Mouse (Mus musculus) midbrain, postnatal 0 days (tissue): ENCODE results near the gene P2rx4. TPM values are rescaled to one million over a fixed set of nuclear protein-coding genes. Genes with fewer than 3 reads are reported as not detected.

Experiments used
- ATAC-seq: fragments of 200-750 bp; cut with Nextera tagmentation; 2 replicates; pipeline ENCODE4 v1.8.0; 2017; ENCODE audit warnings: moderate number of reproducible peaks, mild to moderate bottlenecking, moderate TSS enrichment, moderate library complexity; ENCODE audit not compliant: low FRiP score
- DNase-seq: peaks from one replicate; pipeline ENCODE4 v3.0.0-alpha.2; 2015; ENCODE audit warnings: low spot score
- H3K27ac ChIP-seq: fragments of 300-500 bp; sonication (generic); 2 replicates; pipeline ENCODE4 v1.5.1; 2014; ENCODE audit warnings: low read depth, mild to moderate bottlenecking, low read length, mixed read lengths
- H3K27me3 ChIP-seq: fragments of 300-500 bp; sonication (generic); 2 replicates; pipeline ENCODE4 v1.6.1; 2014; ENCODE audit warnings: low read length, control low read depth, mixed read lengths; ENCODE audit not compliant: insufficient read depth
- H3K36me3 ChIP-seq: fragments of 300-500 bp; sonication (generic); 2 replicates; pipeline ENCODE4 v1.6.1; 2014; ENCODE audit warnings: low read length, control low read depth, mixed read lengths; ENCODE audit not compliant: insufficient read depth
- H3K4me1 ChIP-seq: fragments of 300-500 bp; sonication (generic); 2 replicates; pipeline ENCODE4 v1.6.1; 2014; ENCODE audit warnings: mild to moderate bottlenecking, control low read depth, antibody characterized with exemption, low read length, mixed read lengths; ENCODE audit not compliant: insufficient read depth
- H3K4me2 ChIP-seq: fragments of 300-500 bp; sonication (generic); 2 replicates; pipeline ENCODE4 v1.6.1; 2014; ENCODE audit warnings: low read depth, mild to moderate bottlenecking, low read length, mixed read lengths; ENCODE audit not compliant: poor library complexity, severe bottlenecking
- H3K4me3 ChIP-seq: fragments of 300-500 bp; sonication (generic); 2 replicates; pipeline ENCODE4 v1.5.1; 2014; ENCODE audit warnings: low read depth, mild to moderate bottlenecking, low read length, moderate library complexity
- H3K9ac ChIP-seq: fragments of 300-500 bp; sonication (generic); replicated peaks from 2 replicates; pipeline ENCODE4 v1.6.1; 2014; ENCODE audit warnings: mild to moderate bottlenecking, low read length, moderate library complexity, mixed read lengths; ENCODE audit not compliant: poor library complexity, severe bottlenecking
- H3K9me3 ChIP-seq: fragments of 300-500 bp; sonication (generic); 2 replicates; pipeline ENCODE4 v1.6.1; 2016; ENCODE audit warnings: low read length, control low read depth
- CTCF ChIP-seq: IDR thresholded peaks from 2 replicates; pipeline ENCODE4 v1.5.1; 2016; ENCODE audit warnings: antibody characterized with exemption, mild to moderate bottlenecking
- WGBS: fragments of 180-500 bp; shearing (Covaris S2); extraction: QIAGEN DNeasy Blood & Tissue Kit; methylation state at CpG from one replicate; pipeline ENCODE4 v1.1.7; 2014; 5-methylcytosine and 5-hydroxymethylcytosine counted together
- polyA plus RNA-seq: library from polyadenylated mRNA; unstranded; fragments of >200 nt; fragmentation: Nextera tagmentation; extraction: Ambion mirVana; gene quantifications from 2 replicates; pipeline ENCODE4 v1.2.1, GENCODE M21; 2015
- total RNA-seq: library from RNA; depleted of rRNA; stranded (reverse); fragments of >200 nt; gene quantifications from 2 replicates; pipeline ENCODE4 v1.2.3, GENCODE M21; 2014

Gene P2rx4
- total and polyA plus RNA-seq, 2 experiments from 2014 or later = 16.1 to 19.4 TPM

DNA sequence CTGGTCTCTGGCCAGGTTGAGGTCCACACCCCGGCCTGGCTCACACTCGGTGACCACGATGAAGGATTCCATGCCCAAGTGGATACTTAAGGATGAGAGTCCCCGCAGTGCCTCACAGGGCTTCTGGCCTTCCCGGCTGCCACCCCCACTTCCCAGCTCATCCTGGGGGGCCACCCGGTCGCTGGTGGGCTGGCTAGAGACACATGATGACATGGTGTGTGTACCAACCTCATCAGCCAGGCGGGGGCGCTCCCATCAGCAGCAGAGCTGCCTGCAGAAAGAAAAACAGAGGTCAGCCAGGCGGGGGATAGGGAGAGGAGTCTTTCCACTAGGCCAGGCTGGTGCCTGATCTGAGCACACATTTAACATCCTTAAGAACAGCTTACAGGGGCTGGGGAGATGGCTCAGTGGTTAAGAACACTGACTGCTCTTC lies 56.7 kb downstream of the P2rx4 start:
- peak; percentile 23 for DNase-seq
- no peak overlapping the region for H3K4me3 ChIP-seq
- no peaks in the 10 kb centered on the region for H3K9me3 ChIP-seq
- H3K4me2 ChIP-seq = no peak overlapping the region
- TF ChIP-seq CTCF = peak; percentile 53
- no peaks in the 10 kb centered on the region for H3K27me3 ChIP-seq
- H3K27ac ChIP-seq = no peak overlapping the region
- H3K36me3 ChIP-seq = peaks cover 5% of the 10 kb centered on the region
- H3K4me1 ChIP-seq = no peaks in the 10 kb centered on the region
- ATAC-seq = no peak
- WGBS = 68% methylated on average over 10 of the region's 10 CpGs
- 0 out of 2 replicates have a peak overlapping the region, but pooled peaks have one; percentile 4 for H3K9ac ChIP-seq

DNA sequence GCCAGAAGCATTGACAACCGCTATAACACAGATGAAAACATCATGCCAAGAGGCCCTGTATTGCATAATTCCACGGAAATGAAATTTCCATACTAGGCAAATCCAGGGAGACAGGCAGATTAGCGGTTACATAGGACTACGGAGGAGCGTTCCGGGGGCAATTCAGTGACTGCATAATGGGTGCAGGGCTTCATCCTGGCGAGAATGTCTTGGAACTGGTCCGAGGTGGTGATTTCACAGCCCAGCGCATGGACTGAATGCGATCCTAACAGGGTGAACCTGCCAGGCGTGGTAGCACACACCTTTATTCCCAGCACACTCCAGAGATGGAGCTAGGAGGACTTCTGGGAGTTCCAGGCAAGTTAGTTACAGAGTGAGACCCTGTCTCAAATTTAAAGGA lies 59.9 kb downstream of the P2rx4 start:
- WGBS = 85% methylated on average over 11 of the region's 11 CpGs
- Histone ChIP-seq H3K4me3 (no peak overlapping the region), H3K27me3 (no peaks in the 10 kb centered on the region), H3K36me3 (no peaks in the 10 kb centered on the region; the same call in 1 of the 2 replicates), H3K4me2 (no peak overlapping the region), H3K4me1 (no peaks in the 10 kb centered on the region), H3K27ac (no peak overlapping the region), H3K9ac (no peak overlapping the region), H3K9me3 (no peaks in the 10 kb centered on the region)
- no peak for TF ChIP-seq CTCF
- no peak for DNase-seq
- ATAC-seq = no peak

DNA sequence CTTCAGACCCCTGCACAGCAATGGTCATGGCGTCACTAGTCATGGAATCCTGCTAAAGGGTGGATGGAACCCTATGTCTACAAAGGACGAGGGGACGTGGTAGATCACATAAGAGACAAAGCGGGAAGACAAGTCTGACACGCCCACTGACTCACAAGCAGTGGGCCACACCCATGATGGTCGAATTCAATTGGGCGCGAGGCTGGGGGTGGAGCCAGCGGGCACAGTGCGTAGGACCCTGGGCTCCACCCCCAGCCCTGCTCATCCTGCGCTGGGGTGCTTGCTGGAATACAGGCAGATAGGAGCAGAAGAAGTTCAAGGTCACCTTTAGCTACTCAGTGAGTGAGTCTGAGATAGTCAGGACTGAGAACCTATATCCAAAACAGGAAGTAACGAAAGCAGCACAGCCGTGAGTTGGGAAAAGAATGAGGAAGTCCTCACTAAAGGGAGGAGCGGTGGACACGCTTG lies 61.8 kb downstream of the P2rx4 start:
- no peaks in the 10 kb centered on the region for H3K9me3 ChIP-seq
- WGBS = 89% methylated on average over 15 of the region's 15 CpGs
- no peak overlapping the region for H3K27ac ChIP-seq
- no peaks in the 10 kb centered on the region; the same call in 1 of the 2 replicates for H3K36me3 ChIP-seq
- no peak overlapping the region for H3K4me2 ChIP-seq
- H3K4me1 ChIP-seq = no peaks in the 10 kb centered on the region; the same call in 1 of the 2 replicates
- no peak overlapping the region for H3K4me3 ChIP-seq
- ATAC-seq = no peak
- no peak overlapping the region for H3K9ac ChIP-seq
- TF ChIP-seq CTCF = no peak
- no peak for DNase-seq
- no peaks in the 10 kb centered on the region for H3K27me3 ChIP-seq

DNA sequence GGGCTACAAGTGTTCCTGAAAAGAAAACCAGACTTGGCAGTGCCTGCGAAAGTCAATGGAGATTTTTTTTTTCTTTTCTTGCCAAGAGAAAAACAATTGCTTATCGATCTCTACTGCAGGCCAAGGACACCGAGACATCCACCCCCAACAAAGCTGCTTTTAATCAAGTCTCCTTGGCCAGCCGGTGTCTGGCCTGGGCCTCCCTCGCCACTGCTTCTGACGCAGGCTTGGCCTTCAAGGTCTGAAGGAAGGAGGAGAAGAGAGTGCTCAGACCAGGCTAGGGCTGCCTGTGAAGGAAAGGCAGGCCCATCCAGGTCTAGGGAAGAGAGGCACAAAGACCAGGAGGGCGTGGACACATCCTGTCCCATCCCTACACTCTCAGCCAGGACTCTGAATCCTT lies 63.0 kb downstream of the P2rx4 start:
- 65% methylated on average over 7 of the region's 7 CpGs for WGBS
- TF ChIP-seq CTCF = no peak
- peak; percentile 12 for DNase-seq

DNA sequence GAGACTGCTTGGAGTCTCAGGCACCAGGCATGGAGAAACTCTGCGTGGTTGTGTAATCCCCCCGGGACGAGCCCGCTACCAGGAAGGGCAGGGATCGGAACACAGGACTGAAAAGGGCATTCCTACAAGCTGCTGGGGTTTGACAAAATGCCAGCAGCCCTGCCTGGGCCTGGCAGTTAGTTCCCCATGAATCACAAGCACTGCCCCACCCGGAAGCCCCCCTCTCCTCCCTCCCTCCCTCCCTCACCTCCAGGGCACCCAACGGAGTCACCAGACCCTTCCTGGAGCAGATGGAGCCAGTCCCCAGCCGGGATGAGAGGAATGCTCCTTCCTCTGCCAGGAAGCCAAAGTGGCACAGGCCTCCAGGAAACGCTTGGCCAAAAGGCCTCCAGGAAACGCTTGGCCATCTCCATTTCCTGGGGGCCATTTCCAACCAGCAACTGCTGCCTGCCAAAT lies 63.5 kb downstream of the P2rx4 start:
- Histone ChIP-seq H3K4me1 (no peaks in the 10 kb centered on the region; the same call in 1 of the 2 replicates), H3K27me3 (no peaks in the 10 kb centered on the region), H3K9ac (no peak overlapping the region), H3K36me3 (no peaks in the 10 kb centered on the region), H3K4me3 (no peak overlapping the region), H3K27ac (peak overlapping the region; percentile 14; the same call in 1 of the 2 replicates), H3K9me3 (no peaks in the 10 kb centered on the region), H3K4me2 (peak overlapping the region; percentile 4; the same call in 1 of the 2 replicates)
- DNase-seq (peak; percentile 81), ATAC-seq (no peak)
- WGBS = 60% methylated on average over 10 of the region's 10 CpGs
- TF ChIP-seq CTCF = no peak

More for the DNA sequence above, 63.0 kb downstream of the P2rx4 start:
- no peak overlapping the region for H3K4me2 ChIP-seq
- no peak overlapping the region for H3K4me3 ChIP-seq
- no peaks in the 10 kb centered on the region for H3K36me3 ChIP-seq
- peak overlapping the region; percentile 14; the same call in 1 of the 2 replicates for H3K27ac ChIP-seq
- no peak overlapping the region for H3K9ac ChIP-seq
- no peak for ATAC-seq
- no peaks in the 10 kb centered on the region; the same call in 1 of the 2 replicates for H3K4me1 ChIP-seq
- no peaks in the 10 kb centered on the region for H3K27me3 ChIP-seq
- no peaks in the 10 kb centered on the region for H3K9me3 ChIP-seq

DNA sequence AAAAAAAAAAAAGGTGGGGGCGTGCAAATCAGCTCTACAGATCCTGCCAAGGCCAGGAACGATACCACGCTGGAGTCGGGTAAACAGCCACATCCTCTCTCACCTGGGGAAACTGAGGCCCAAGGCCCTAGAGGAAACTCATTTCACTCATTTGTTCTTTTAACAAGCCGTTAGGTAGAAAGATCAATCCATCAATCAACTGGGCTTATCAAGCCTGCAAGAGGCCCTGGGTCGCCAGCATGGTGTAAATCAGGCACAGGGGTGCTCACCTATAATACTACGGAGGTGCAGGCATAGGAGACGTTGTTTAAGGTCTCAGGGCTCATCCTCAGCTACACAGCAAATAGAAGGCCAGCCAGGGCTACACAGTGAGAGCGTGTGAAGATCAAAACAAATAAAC lies 64.1 kb downstream of the P2rx4 start:
- H3K4me2 ChIP-seq = no peak overlapping the region
- 90% methylated on average over 9 of the region's 9 CpGs for WGBS
- ATAC-seq = no peak

More for the DNA sequence above, 64.1 kb downstream of the P2rx4 start:
- no peak for DNase-seq
- Histone ChIP-seq H3K4me1 (no peaks in the 10 kb centered on the region; the same call in 1 of the 2 replicates), H3K9me3 (no peaks in the 10 kb centered on the region), H3K36me3 (no peaks in the 10 kb centered on the region), H3K27ac (no peak overlapping the region), H3K27me3 (no peaks in the 10 kb centered on the region), H3K4me3 (no peak overlapping the region), H3K9ac (no peak overlapping the region)
- no peak for TF ChIP-seq CTCF
